Mouse (Mus musculus) kidney, postnatal 36 days (tissue): ENCODE measurements around the gene Fxyd1.

Experiments
- DNase-seq, 2 experiments: peaks; one replicate each; pipeline ENCODE4 v3.0.0; 2021 to 2022; ENCODE audit warnings: mixed read lengths in 2 of 2

Gene Fxyd1

GRCm38 (mm10) chr7:31077470-31077869 is 20.5 kb upstream of the Fxyd1 start:
- DNase-seq = no peak

- no peak for DNase-seq
Observed at GRCm38 (mm10) chr7:31076492-31076891, 19.5 kb upstream of the Fxyd1 start, which contains the start of gene Fxyd3. Gene Fxyd3, minus strand, starts transcription at chr7:31076704.

GRCm38 (mm10) chr7:31074713-31075069 is 17.7 kb upstream of the Fxyd1 start:
- DNase-seq = no peak

- DNase-seq = no peak
Observed at GRCm38 (mm10) chr7:31074061-31074712, 17.2 kb upstream of the Fxyd1 start.

- DNase-seq = no peak
Observed at GRCm38 (mm10) chr7:31073546-31073945, 16.5 kb upstream of the Fxyd1 start.

- DNase-seq = no peak
Observed at GRCm38 (mm10) chr7:31072326-31072725, 15.3 kb upstream of the Fxyd1 start.

GRCm38 (mm10) chr7:31070324-31070723 is 13.3 kb upstream of the Fxyd1 start:
- DNase-seq = no peak

GRCm38 (mm10) chr7:31069491-31069890 is 12.5 kb upstream of the Fxyd1 start:
- DNase-seq = peak in 1 of 2 experiments; percentile 30

- DNase-seq = peak in 1 of 2 experiments; percentile 41
Observed at GRCm38 (mm10) chr7:31067836-31068235, 10.8 kb upstream of the Fxyd1 start.

- DNase-seq = no peak
Observed at GRCm38 (mm10) chr7:31063074-31063560, 6.1 kb upstream of the Fxyd1 start.

GRCm38 (mm10) chr7:31060621-31061010 is 3.6 kb upstream of the Fxyd1 start:
- no peak for DNase-seq

GRCm38 (mm10) chr7:31059919-31060620 is 3.1 kb upstream of the Fxyd1 start:
- DNase-seq = no peak

- DNase-seq = peak; percentile 72 to 90
Observed at GRCm38 (mm10) chr7:31059108-31059507, 2.1 kb upstream of the Fxyd1 start, which contains the start of gene Lgi4. Gene Lgi4, plus strand, starts transcription at chr7:31059342.

- DNase-seq = no peak
Observed at GRCm38 (mm10) chr7:31058211-31058610, 1.2 kb upstream of the Fxyd1 start.

GRCm38 (mm10) chr7:31057730-31058129 is 731 bp upstream of the Fxyd1 start:
- no peak for DNase-seq

GRCm38 (mm10) chr7:31056448-31056847 is 551 bp downstream of the Fxyd1 start:
- DNase-seq = no peak

- DNase-seq = peak; percentile 61 to 73
Observed at GRCm38 (mm10) chr7:31055883-31056282, 1.1 kb downstream of the Fxyd1 start.

GRCm38 (mm10) chr7:31055354-31055824 is 1.6 kb downstream of the Fxyd1 start:
- DNase-seq = peak; percentile 74 to 77

GRCm38 (mm10) chr7:31054661-31055320 is 2.2 kb downstream of the Fxyd1 start:
- peak in 1 of 2 experiments; percentile 14 for DNase-seq

- peak in 1 of 2 experiments; percentile 38 for DNase-seq
Observed at GRCm38 (mm10) chr7:31053882-31054447, 3.0 kb downstream of the Fxyd1 start.

- peak in 1 of 2 experiments; percentile 42 for DNase-seq
Observed at GRCm38 (mm10) chr7:31052636-31053434, 4.2 kb downstream of the Fxyd1 start.

GRCm38 (mm10) chr7:31052251-31052635 is 4.8 kb downstream of the Fxyd1 start:
- no peak for DNase-seq
